Mouse (Mus musculus) layer of hippocampus, adult 9-11 months (tissue): ENCODE results near the gene Ifna9.
"Not testable (repeated sequence)": the region's sequence is repeated elsewhere in the genome, so short reads cannot be mapped to it uniquely, and the experiment has no call there.

Experiments
- DNase-seq: peaks from one replicate; pipeline ENCODE4 v3.0.0; 2022

Ifna9 gene

DNA sequence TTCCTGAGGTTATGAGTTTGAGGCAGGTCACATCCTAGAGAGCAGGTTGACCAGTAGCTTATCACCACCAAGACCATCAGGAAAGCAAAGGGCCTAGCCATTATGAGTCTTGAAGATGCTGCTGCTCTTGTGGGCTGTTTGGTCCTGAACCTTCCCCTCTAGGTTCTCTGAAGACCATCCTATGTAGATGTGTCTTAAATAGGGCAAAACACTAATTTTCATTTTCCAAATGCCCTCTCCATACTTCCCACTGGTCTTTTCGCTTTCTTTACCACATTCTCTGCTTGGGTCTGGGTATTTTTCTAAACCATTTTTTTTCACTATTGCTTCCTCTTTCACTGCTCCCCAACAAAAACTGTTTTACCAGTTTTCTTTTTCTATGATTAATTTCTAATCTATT is at the start of gene Ifna9:
Gene Ifna9, minus strand, starts transcription at position 101 of the 400 bp plus-strand sequence.
- no peak for DNase-seq

DNA sequence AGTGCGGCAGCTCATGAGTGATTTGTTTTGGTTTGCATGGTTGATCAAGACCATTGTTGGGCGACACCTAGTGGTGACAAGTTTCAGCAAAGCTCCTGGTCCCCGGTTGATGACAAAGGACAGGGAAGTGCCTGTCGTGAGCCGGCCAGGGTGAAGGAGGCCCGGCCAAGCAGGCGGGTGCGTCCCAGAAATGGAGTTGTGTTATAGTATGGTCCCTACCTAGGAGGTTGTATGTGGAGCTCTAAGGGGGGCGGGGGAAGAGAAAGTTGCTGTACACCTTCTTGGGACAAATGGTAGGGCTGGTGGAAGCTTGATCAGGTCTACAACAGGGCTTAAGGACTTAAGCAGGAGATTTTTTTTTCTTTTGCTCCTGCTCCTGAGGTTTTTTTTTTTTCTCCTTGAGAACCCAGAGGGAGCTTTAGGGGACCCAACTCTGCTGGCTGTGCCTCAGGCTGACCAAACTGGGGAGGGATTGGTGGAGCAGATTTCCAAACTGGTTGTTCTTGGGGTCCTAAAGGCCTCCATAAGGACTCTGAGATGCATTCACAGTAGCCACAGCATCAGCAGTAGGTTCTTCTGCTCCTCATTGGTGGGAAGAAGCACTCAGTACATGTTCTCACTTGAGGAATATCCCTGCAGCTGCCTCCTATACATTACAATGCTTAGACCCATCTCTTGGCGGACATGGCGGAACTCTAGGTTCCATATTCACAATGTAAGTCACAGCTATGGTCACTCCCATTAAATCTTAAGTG is 49.1 kb upstream of the Ifna9 start:
- DNase-seq, result peak; percentile 80

DNA sequence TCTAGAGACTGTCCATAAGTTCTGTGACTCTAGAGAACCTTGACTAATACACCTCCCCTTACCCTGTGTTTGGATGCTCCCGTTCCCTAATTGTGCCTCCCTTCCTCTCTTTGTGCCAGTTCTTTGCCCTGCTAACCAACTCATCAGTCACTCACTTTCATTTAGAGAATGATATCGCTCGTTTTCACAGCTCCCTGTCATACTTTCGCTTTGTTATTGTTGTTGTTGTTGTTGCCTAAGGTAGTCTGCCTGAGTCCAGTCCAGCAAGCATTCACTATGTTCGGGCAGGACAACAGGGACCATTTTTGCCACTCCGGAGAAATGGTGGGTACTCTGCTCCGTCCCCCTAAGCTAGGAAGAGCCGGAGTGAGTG is 48.5 kb upstream of the Ifna9 start:
- no peak for DNase-seq

- no peak for DNase-seq
Measured at GRCm38 (mm10) chr4:88634311-88634710, 42.1 kb upstream of the Ifna9 start, which contains the start of gene C87499. C87499 (minus strand) TSS chr4:88634411.

DNA sequence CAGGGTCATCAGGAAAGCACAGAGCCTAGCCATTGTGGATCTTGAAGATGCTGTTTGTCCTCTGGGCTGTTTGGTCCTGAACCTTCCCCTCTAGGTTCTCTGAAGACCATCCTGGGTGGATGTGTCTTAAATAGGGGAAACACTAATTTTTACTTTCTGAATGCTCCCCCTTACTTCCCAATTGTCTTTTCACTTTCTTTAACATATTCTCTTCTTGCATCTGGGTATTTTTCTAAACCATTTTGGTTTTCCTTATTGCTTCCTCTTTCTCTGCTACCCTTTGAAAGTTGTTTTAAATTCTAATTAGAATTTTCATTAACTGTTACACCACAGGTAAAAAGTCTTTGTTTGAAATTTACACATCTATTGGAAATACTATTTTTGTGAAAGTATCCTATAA is 11.1 kb upstream of the Ifna9 start, which contains the start of gene Ifna12:
Gene Ifna12, minus strand, starts transcription at position 101 of the 400 bp plus-strand sequence.
- no peak for DNase-seq

- no peak for DNase-seq
Measured at GRCm38 (mm10) chr4:88571698-88572097, 20.5 kb downstream of the Ifna9 start, which contains the start of gene Ifna14. Ifna14 (minus strand) TSS chr4:88571798.

DNA sequence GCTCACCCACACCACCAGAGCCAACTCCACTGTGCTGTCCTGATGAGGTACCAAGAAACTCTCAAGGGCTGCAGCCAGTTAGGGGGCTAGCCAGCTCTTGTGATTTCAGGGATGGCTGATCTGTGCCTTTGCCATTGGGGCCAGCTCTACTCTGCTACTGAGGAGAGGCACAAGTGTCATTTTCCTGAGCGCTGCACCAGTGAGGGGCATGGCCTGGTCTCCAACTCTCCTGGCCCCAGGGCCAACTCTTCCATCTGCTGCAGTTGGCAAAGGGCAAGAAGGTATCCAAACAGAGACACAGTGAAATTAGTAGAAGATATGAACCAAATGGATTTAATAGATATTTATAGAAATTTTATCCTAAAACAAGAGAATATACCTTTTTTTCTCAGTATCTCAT is 30.4 kb downstream of the Ifna9 start:
- DNase-seq, result no peak

DNA sequence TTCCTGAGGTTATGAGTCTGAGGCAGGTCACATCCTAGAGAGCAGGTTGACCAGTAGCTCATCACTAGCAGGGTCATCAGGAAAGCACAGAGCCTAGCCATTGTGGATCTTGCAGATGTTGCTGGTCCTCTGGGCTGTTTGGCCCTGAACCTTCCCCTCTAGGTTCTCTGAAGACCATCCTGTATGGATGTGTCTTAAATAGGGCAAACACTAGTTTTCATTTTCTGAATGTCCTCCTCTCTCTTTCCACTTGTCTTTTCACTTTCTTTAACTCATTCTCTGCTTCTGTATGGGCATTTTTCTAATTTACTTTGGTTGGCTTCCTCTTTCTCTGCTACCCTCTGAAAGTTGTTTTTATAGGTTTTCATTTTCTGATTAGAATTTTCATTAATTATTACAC is 34.0 kb downstream of the Ifna9 start, which contains the start of gene Ifna15:
Gene Ifna15, minus strand, starts transcription at position 101 of the 400 bp plus-strand sequence.
- DNase-seq, result not testable (repeated sequence)

DNA sequence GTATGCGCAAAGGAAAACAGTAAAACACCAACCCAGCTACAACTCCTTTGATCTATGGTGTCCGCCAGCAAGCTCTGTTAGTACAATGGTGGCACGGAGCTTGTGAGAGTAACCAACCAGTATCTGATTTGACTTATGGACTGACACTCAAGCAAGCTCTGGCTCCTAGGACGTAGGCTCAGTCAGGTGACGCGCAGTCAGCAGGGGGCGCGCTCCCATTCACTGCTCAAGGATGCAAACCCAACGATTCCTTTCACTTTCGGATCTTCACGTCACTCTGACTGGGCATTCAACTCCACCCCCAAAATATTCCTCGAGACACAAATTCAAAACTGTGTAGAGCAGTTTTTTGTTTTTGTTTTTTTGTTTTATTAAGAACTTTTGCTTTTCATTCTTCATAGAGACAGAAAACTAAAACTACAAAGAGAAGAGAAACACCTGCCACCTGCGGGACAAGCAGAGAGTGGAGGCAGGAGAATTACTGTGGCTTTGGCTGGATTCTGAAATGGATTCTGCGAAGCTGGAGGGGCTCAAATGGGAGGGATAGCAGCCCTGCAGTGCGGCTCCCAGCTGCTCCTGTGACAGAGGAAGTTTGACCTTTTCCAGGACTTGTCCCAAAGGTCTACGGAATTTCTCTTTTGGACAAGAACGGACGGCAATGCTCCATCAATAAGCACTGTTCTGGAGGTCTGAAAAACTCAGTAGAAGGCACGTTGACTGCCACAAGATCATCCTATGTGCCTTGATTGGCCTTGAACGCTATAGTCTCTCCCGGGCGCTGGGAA is 41.8 kb downstream of the Ifna9 start:
- DNase-seq, result peak; percentile 49

DNA sequence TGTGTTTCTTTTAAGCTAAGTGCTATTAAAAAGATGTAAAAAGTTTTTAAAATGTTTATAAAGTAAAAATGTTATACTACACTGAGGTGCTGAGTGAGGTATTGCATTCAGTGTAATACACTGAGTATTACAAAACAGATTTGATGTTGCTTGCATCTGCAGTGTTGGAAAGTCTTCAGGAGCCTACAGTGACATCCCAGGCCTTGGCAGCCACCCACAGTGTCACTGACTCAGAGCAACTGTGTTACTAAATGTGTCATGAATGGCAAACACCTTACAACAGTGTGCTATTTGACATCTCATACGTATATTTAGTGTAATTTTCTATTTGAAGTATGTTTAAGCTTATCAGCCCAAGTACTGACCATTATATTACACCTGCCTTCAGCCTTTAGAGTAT is 44.2 kb downstream of the Ifna9 start:
- no peak for DNase-seq

- DNase-seq, result no peak
Measured at GRCm38 (mm10) chr4:88543649-88544234, 48.4 kb downstream of the Ifna9 start.
